Mouse (Mus musculus): ENCODE measurements around the gene Palld. TPM values are rescaled to one million over a fixed set of nuclear protein-coding genes. Genes with fewer than 3 reads are reported as not detected.

The Palld gene
- polyA plus RNA-seq, 1 experiment from 2014 or later, result 57.9 TPM

DNA sequence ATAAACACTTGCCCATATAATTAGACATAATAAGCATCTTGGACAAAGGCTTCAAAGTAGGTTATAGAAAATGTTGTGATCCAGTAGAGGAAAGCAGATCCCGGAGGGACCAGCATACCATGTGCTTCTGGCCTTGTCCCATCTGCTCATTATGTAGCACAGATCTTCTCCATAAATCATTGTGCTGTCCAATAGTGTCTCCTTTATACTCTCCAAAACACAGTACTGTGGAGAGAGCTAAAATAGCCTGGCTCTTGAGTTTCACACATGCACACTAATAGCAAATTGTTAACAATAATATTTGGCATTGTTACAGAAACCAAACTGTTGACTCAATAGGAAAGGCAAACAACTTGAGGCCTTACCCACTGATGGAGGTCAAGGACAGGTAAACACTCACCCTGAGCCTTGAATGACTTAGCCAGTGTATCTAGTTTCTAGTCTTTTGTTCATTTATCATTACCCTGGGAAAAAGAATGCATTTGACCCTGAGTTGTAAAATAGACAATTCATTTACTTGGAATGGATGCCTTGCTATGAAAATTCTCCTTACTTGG lies 105.0 kb downstream of the Palld start:
- H3K4me2 ChIP-seq (replicated peaks), result no peak overlapping the region
- no peaks in the 10 kb centered on the region for H3K27me3 ChIP-seq
- H3K36me3 ChIP-seq, result no peaks in the 10 kb centered on the region
- no peaks in the 10 kb centered on the region for H3K9me3 ChIP-seq
- H3K4me3 ChIP-seq, result no peak overlapping the region
- no peak overlapping the region for H3K27ac ChIP-seq (replicated peaks)
- ATAC-seq (ENCODE audit: low FRiP score, low read depth), result no peak
- WGBS, result 82% methylated on average over 1 of the region's 1 CpGs
- no peak overlapping the region for H3K9ac ChIP-seq (replicated peaks)
- H3K4me1 ChIP-seq, result no peaks in the 10 kb centered on the region

DNA sequence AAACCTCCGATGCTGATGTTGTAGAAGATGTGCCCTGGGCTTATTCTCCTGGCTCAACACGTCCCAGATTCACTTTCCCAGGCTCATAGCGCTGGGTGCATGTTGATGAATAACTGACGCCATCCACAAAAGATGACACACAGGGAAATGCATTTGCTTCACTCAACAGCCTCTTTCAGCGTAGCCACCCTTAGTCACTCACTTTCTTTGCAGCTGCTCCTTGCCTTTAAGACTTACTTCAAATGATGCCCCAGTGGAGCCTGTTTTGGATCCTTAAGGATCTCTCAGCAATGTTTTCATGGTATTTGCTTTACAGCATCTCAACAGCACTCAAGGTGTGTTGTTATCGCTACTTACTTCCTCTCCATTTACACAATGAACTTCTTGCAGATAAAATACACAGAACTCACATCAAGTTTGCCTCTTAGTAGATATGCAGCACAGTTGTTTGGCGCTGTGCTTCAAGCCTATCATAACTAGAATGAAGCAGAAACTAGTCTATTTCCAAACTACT lies 105.9 kb downstream of the Palld start:
- Histone ChIP-seq H3K4me3 (no peak overlapping the region), H3K9ac (replicated peaks) (no peak overlapping the region), H3K27ac (replicated peaks) (no peak overlapping the region), H3K4me1 (no peaks in the 10 kb centered on the region), H3K36me3 (no peaks in the 10 kb centered on the region), H3K27me3 (no peaks in the 10 kb centered on the region), H3K9me3 (no peaks in the 10 kb centered on the region), H3K4me2 (replicated peaks) (no peak overlapping the region)
- WGBS, result 85% methylated on average over 7 of the region's 7 CpGs
- no peak for ATAC-seq (ENCODE audit: low FRiP score, low read depth)

DNA sequence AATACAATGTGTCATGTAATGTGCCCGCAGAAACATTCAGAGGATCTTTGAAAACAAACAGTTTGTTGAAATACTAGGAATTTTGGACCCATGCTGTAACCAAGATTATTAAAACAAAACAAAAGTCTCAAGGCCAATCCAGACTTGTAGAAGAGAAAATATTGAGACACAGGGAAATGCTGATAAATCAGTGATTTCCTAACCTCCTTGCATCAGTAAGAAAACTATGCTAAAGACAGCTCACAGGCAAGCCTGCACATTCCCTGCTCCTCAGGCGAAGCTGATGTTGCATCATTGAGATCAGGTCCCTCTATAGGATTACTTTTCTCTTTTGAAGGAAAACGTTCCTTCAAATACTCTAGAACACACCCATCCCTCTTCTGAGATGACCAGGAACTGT lies 112.5 kb downstream of the Palld start:
- H3K36me3 ChIP-seq, result no peaks in the 10 kb centered on the region
- H3K27ac ChIP-seq (replicated peaks), result no peak overlapping the region
- H3K27me3 ChIP-seq, result no peaks in the 10 kb centered on the region
- ATAC-seq (ENCODE audit: low FRiP score, low read depth), result no peak
- no peak overlapping the region for H3K4me3 ChIP-seq
- no peaks in the 10 kb centered on the region for H3K4me1 ChIP-seq
- no peak overlapping the region for H3K4me2 ChIP-seq (replicated peaks)
- WGBS, result 78% methylated on average over 3 of the region's 3 CpGs
- H3K9ac ChIP-seq (replicated peaks), result no peak overlapping the region
- H3K9me3 ChIP-seq, result no peaks in the 10 kb centered on the region

DNA sequence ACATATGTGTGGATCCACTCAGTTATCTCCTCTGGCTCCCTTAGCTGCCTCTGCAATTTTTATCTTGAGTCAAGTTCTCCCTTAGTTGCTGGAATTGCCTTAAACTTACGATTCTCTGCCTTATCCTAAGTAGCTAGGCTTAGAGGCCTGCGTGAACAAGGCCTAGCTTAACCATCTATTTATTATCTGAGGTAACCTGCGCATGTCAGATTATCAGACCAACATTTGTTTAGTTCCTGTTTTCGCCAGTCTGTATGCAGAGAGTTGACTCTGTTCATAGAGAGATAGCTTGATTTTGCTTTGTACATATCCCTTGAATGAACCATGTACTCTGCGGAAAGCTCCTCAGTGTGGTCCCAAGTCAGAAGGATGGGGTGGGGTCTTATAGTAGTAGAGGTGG lies 113.2 kb downstream of the Palld start:
- no peak overlapping the region for H3K4me3 ChIP-seq
- H3K9ac ChIP-seq (replicated peaks), result no peak overlapping the region
- no peak overlapping the region for H3K27ac ChIP-seq (replicated peaks)
- no peaks in the 10 kb centered on the region for H3K4me1 ChIP-seq
- H3K36me3 ChIP-seq, result no peaks in the 10 kb centered on the region
- no peaks in the 10 kb centered on the region for H3K9me3 ChIP-seq
- no peaks in the 10 kb centered on the region for H3K27me3 ChIP-seq
- 91% methylated on average over 5 of the region's 5 CpGs for WGBS
- ATAC-seq (ENCODE audit: low FRiP score, low read depth), result no peak
- no peak overlapping the region for H3K4me2 ChIP-seq (replicated peaks)

DNA sequence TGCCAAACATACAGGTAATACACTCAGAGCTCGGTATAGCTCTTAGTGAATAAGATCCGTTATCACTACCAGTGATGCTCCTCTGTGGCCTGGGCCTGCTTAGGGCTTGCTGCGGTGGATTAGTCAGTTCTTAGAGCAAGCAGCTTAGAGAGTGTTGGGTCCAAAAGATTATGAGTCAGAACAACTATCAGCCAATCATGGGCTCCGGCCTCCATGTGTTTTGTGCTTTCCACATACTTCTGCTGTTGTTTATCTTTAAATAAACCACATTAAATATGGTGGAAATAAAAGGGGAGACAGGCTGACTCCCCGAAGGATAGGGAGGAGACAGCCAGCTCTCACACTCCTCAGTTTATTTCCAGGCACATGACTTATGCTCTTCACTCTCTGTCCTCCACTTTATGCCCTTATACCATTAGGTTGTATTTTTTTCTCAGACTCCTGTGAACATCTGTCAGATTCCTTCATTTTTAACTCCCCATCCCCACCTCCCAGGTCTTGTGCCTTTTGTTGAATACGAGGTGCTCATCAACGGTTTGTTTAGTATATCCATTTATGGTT lies 119.5 kb downstream of the Palld start:
- no peak for ATAC-seq (ENCODE audit: low FRiP score, low read depth)
- H3K9me3 ChIP-seq, result no peaks in the 10 kb centered on the region
- no peak overlapping the region for H3K27ac ChIP-seq (replicated peaks)
- no peaks in the 10 kb centered on the region for H3K36me3 ChIP-seq
- no peak overlapping the region for H3K4me2 ChIP-seq (replicated peaks)
- no peaks in the 10 kb centered on the region for H3K27me3 ChIP-seq
- no peak overlapping the region for H3K4me3 ChIP-seq
- no peak overlapping the region for H3K9ac ChIP-seq (replicated peaks)
- no peaks in the 10 kb centered on the region for H3K4me1 ChIP-seq
- 85% methylated on average over 7 of the region's 7 CpGs for WGBS

DNA sequence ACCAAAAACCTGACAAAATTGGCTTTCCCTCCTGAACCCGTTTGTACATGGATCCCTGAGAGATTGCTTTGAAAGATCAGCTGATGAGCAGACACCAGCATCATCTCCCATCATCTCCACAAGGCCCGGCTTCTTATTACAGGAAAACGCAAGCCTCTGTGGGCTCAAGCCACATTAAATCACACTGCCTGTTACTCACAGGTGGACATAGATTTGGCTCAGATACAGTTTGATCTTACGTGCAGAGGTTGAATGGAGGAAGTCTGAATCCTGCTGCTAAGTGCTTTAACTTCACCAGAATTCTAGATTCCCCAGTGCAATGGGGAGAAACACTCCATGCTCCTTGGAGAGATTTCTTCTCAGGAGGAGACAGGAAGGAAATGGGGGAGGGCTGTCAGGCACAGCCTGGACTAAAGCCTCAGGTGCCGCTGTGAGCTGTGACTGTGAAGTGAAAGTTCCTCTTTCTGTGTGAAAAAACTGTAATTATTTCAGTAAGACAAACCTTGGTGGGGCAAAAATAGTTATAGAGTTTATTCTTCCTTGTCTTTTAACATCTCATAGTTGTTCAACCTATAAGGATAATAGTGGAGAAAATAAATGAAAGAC lies 121.7 kb downstream of the Palld start:
- Histone ChIP-seq H3K36me3 (no peaks in the 10 kb centered on the region), H3K4me3 (no peak overlapping the region), H3K9me3 (no peaks in the 10 kb centered on the region), H3K4me1 (no peaks in the 10 kb centered on the region), H3K27me3 (no peaks in the 10 kb centered on the region), H3K9ac (replicated peaks) (no peak overlapping the region), H3K4me2 (replicated peaks) (no peak overlapping the region), H3K27ac (replicated peaks) (no peak overlapping the region)
- WGBS, result 82% methylated on average over 5 of the region's 5 CpGs
- ATAC-seq (ENCODE audit: low FRiP score, low read depth), result no peak

DNA sequence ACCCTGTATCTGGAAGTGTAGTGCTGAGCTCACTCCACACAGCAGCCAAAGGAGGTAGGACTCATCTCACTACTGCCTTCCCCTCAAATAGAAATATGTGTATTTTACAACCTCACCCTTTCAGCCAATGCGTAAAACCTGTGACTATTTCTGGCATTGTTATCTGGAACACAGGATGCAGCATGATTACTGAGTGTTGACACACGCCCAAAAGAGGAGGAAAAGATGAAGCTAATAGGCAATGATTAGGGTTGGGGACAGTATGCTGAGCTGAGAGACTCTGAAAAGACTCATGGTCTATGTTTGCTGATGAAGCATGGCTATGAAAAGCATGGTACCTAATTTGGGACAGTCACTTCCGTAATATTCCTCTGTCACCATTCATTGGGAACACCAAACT lies 124.3 kb downstream of the Palld start:
- no peak for ATAC-seq (ENCODE audit: low FRiP score, low read depth)
- WGBS, result 93% methylated on average over 3 of the region's 3 CpGs

DNA sequence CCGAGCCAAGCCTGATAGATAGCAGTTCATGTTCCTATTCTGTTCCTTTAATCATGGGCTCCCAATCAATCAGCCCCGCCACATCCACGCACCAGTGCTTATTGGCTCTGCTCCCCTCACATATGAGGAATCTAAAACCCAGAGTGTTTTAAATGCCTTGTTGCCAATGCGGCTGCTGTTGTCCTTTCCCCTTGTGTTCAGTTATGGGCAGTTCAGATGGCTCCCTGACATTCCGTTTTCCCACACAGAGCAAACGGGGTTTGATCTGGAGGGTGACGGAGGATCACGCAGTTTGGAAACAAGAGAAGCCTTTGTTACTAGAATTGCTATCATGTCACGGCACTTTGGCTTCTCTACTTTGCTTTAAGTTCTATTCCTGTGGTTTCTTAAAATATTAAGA lies 125.9 kb downstream of the Palld start:
- Histone ChIP-seq H3K4me1 (no peaks in the 10 kb centered on the region), H3K9ac (replicated peaks) (no peak overlapping the region), H3K27me3 (no peaks in the 10 kb centered on the region), H3K9me3 (no peaks in the 10 kb centered on the region), H3K27ac (replicated peaks) (no peak overlapping the region), H3K4me3 (no peak overlapping the region), H3K4me2 (replicated peaks) (no peak overlapping the region), H3K36me3 (no peaks in the 10 kb centered on the region)
- ATAC-seq (ENCODE audit: low FRiP score, low read depth), result no peak
- WGBS, result 71% methylated on average over 9 of the region's 9 CpGs

More for the DNA sequence above, 124.3 kb downstream of the Palld start:
- no peaks in the 10 kb centered on the region for H3K9me3 ChIP-seq
- H3K4me2 ChIP-seq (replicated peaks), result no peak overlapping the region
- no peak overlapping the region for H3K4me3 ChIP-seq
- no peaks in the 10 kb centered on the region for H3K27me3 ChIP-seq
- no peaks in the 10 kb centered on the region for H3K4me1 ChIP-seq
- no peak overlapping the region for H3K27ac ChIP-seq (replicated peaks)
- H3K36me3 ChIP-seq, result no peaks in the 10 kb centered on the region
- H3K9ac ChIP-seq (replicated peaks), result no peak overlapping the region

DNA sequence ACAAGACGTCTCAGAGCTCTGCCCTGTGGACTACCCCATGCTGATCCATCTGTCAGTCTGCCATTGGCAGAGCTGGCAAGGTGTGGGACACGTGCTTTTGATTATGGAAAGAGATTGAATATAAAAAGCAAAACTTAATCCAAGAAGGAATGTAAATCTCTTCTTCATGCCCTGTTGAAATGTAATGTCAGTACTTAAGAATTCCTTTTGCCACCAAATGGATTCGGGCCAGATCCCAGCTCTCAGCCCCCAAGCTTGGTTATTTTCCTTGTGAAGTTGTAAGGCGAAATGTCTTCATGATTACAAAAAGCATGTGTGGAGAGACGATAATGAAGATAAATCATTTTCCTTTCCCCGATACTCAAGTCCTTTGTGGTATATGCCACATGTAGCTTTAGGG lies 126.6 kb downstream of the Palld start:
- 73% methylated on average over 6 of the region's 6 CpGs for WGBS
- Histone ChIP-seq H3K4me2 (replicated peaks) (no peak overlapping the region), H3K4me3 (no peak overlapping the region), H3K9ac (replicated peaks) (no peak overlapping the region), H3K36me3 (no peaks in the 10 kb centered on the region), H3K27me3 (no peaks in the 10 kb centered on the region), H3K9me3 (no peaks in the 10 kb centered on the region), H3K4me1 (no peaks in the 10 kb centered on the region), H3K27ac (replicated peaks) (no peak overlapping the region)
- no peak for ATAC-seq (ENCODE audit: low FRiP score, low read depth)

DNA sequence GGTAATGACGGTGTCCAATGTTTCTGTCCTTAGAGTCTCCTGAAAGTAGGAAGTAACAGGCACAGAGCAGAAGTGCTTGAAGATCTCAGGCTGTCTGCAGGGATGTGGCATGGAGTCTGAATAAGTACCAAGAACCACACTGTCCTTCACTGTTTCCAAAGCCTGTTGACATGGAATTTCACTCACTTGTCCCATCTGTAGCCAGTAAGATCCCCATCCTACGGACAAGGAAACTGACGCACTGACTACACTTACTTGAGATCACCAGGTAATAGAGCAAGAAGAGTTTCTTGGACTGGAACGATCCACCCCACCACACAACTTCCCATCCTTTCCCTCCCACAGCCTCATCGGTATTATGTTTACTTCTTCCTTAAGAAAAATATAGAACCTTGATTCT lies 128.3 kb downstream of the Palld start:
- H3K4me1 ChIP-seq, result no peaks in the 10 kb centered on the region
- 87% methylated on average over 5 of the region's 5 CpGs for WGBS
- no peak for ATAC-seq (ENCODE audit: low FRiP score, low read depth)

DNA sequence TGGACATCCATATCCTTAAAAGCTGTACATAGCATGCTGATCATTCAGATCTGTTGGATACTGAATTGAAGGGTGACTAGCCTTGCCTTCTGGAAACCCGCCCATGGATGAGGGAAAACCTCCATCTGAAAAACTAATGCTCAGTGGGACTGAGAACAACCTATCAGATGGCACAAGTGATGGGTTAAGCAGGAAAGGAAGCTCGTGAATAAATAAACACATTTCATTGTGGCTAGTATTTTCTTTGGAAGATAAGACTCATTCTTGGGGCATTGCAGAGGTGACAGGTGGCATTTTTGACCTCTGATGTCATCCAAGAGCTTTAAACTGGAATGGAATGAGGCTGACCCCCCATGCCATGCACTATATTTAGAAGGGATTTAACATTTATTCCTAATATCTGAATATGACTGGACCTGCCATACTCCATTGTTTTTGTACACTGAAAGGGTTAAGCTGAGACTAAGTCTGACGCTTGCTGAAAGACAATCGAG lies 128.8 kb downstream of the Palld start:
- Histone ChIP-seq H3K9ac (replicated peaks) (no peak overlapping the region), H3K36me3 (no peaks in the 10 kb centered on the region), H3K27me3 (no peaks in the 10 kb centered on the region), H3K4me1 (no peaks in the 10 kb centered on the region), H3K9me3 (no peaks in the 10 kb centered on the region), H3K27ac (replicated peaks) (no peak overlapping the region), H3K4me2 (replicated peaks) (no peak overlapping the region), H3K4me3 (no peak overlapping the region)
- 71% methylated on average over 4 of the region's 4 CpGs for WGBS
- no peak for ATAC-seq (ENCODE audit: low FRiP score, low read depth)

More for the DNA sequence above, 128.3 kb downstream of the Palld start:
- Histone ChIP-seq H3K4me3 (no peak overlapping the region), H3K9me3 (no peaks in the 10 kb centered on the region), H3K27ac (replicated peaks) (no peak overlapping the region), H3K9ac (replicated peaks) (no peak overlapping the region), H3K36me3 (no peaks in the 10 kb centered on the region), H3K27me3 (no peaks in the 10 kb centered on the region), H3K4me2 (replicated peaks) (no peak overlapping the region)

DNA sequence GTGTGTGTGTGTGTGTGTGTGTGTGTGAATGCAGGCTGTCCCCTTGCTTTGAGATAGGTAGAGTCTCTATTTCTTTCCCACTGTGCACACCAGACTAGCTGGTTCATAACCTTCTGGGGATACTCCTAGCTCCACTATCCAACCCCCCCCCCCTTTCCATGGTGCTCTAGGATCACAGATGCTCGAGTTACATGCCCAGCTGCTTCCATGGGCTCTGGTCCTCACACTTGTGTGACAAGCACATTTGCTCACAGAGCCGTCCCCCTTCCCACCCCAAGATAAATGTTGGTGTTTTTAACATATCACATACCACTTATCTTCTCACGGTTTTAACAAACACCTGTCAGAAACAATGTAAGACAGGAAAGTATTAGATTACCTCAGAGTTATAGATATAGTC lies 131.2 kb downstream of the Palld start:
- H3K9me3 ChIP-seq, result no peaks in the 10 kb centered on the region
- H3K36me3 ChIP-seq, result no peaks in the 10 kb centered on the region
- no peak overlapping the region for H3K9ac ChIP-seq (replicated peaks)
- no peaks in the 10 kb centered on the region for H3K27me3 ChIP-seq
- H3K4me3 ChIP-seq, result no peak overlapping the region
- 74% methylated on average over 3 of the region's 3 CpGs for WGBS
- H3K4me1 ChIP-seq, result no peaks in the 10 kb centered on the region
- H3K27ac ChIP-seq (replicated peaks), result no peak overlapping the region
- no peak overlapping the region for H3K4me2 ChIP-seq (replicated peaks)
- ATAC-seq (ENCODE audit: low FRiP score, low read depth), result no peak
